Mouse (Mus musculus) hindbrain, embryonic 11.5 days (tissue): Measurements from ENCODE around the gene Nav3. TPM values are rescaled to one million over a fixed set of nuclear protein-coding genes. Genes with fewer than 3 reads are reported as not detected.

Experiments used
- ATAC-seq: fragments of 200-750 bp; cut with Nextera tagmentation; 2 replicates; pipeline ENCODE4 v1.8.0; 2017; ENCODE audit warnings: mild to moderate bottlenecking, moderate TSS enrichment, moderate library complexity; ENCODE audit not compliant: low FRiP score
- DNase-seq: peaks from one replicate; pipeline ENCODE4 v3.0.0-alpha.2; 2015; ENCODE audit warnings: low spot score
- H3K27ac ChIP-seq: fragments of 300-500 bp; sonication (generic); 2 replicates; pipeline ENCODE4 v1.5.1; 2014; ENCODE audit warnings: mild to moderate bottlenecking, low read depth, low read length
- H3K27me3 ChIP-seq: fragments of 300-500 bp; sonication (generic); 2 replicates; pipeline ENCODE4 v1.6.1; 2014; ENCODE audit warnings: mild to moderate bottlenecking, low read length, moderate library complexity, mixed read lengths; ENCODE audit not compliant: control insufficient read depth, insufficient read depth
- H3K36me3 ChIP-seq: fragments of 300-500 bp; sonication (generic); 2 replicates; pipeline ENCODE4 v1.6.1; 2014; ENCODE audit warnings: mild to moderate bottlenecking, low read length, moderate library complexity, mixed read lengths; ENCODE audit not compliant: control insufficient read depth, insufficient read depth
- H3K4me1 ChIP-seq: fragments of 300-500 bp; sonication (generic); replicated peaks from 2 replicates; pipeline ENCODE4 v1.6.1; 2014; ENCODE audit warnings: low read length, mixed read lengths; ENCODE audit not compliant: control insufficient read depth, insufficient read depth
- H3K4me2 ChIP-seq: fragments of 300-500 bp; sonication (generic); replicated peaks from 2 replicates; pipeline ENCODE4 v1.6.1; 2014; ENCODE audit warnings: mild to moderate bottlenecking, low read depth, low read length
- H3K4me3 ChIP-seq: fragments of 300-500 bp; sonication (generic); 2 replicates; pipeline ENCODE4 v1.5.1; 2014; ENCODE audit warnings: low read depth, low read length
- H3K9ac ChIP-seq: fragments of 300-500 bp; sonication (generic); 2 replicates; pipeline ENCODE4 v1.6.1; 2014; ENCODE audit warnings: low read depth, low read length
- H3K9me3 ChIP-seq: fragments of 300-500 bp; sonication (generic); 2 replicates; pipeline ENCODE4 v1.6.1; 2016; ENCODE audit warnings: low read length; ENCODE audit not compliant: control insufficient read depth
- WGBS: fragments of 180-500 bp; shearing (Covaris S2); extraction: QIAGEN DNeasy Blood & Tissue Kit; methylation state at CpG from one replicate; pipeline ENCODE4 v1.1.7; 2014; 5-methylcytosine and 5-hydroxymethylcytosine counted together
- polyA plus RNA-seq: library from polyadenylated mRNA; unstranded; fragments of >200 nt; fragmentation: Nextera tagmentation; extraction: Ambion mirVana; gene quantifications from 2 replicates; pipeline ENCODE4 v1.2.1, GENCODE M21; 2014

The Nav3 gene
- polyA plus RNA-seq, 1 experiment from 2014 or later: 9.2 TPM

DNA sequence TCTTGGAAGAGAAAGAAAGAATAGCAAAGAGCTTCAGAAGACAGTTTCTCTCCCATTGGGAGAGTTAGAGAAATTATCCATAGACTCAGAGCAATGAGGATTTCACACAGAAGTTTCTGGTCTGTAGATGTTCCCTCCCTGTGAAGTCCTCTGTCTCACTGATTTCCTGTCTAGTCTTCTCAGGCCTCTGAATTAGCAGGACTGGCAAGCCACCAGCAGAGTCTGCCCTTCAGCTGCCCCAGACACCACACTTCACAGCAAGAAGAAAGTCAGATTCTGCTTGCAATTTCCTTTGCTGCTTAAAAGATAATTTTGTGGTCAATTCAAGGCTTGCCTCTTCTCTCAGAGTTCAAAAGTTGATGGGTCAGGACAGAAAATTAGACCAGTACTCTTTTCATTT, 361.6 kb downstream of the Nav3 start:
- no peak overlapping the region for H3K4me3 ChIP-seq
- H3K36me3 ChIP-seq: no peaks in the 10 kb centered on the region
- DNase-seq: no peak
- H3K4me1 ChIP-seq: no peaks in the 10 kb centered on the region
- H3K9me3 ChIP-seq: no peaks in the 10 kb centered on the region
- H3K4me2 ChIP-seq: no peak overlapping the region
- no peak overlapping the region for H3K9ac ChIP-seq
- no peaks in the 10 kb centered on the region for H3K27me3 ChIP-seq
- no peak for ATAC-seq
- H3K27ac ChIP-seq: no peak overlapping the region

DNA sequence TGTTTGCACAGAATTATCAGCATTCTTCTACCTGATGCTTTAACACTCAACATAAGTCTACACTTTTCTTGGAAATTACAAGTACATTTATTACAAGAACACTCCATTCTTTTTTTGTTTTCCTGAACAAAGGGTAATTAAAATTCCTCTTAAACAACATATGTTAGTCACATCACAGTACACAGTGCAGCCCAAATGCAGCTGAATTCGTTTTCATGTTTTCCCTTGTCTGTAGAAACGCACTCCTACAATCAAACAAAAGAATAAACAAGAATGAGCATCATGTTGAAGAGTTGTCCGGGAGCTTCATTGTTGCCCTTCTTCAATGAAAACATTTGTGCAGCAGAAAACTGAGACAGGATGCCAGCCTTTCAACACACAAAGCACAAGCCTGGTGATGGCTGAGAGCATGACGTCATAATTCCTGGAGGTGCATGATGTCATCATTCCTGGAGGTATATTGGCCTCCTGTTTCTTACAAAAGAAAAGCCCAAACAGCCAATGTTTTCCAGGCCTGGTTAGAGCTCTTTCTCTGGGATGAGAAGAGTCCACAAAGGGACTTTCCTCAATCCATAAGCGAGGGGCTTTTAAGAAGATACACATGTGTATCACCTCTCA, 367.5 kb downstream of the Nav3 start:
- DNase-seq (no peak), ATAC-seq (no peak)
- no peak overlapping the region for H3K27ac ChIP-seq
- H3K36me3 ChIP-seq: no peaks in the 10 kb centered on the region
- H3K27me3 ChIP-seq: no peaks in the 10 kb centered on the region
- H3K9me3 ChIP-seq: no peaks in the 10 kb centered on the region
- H3K4me1 ChIP-seq: no peaks in the 10 kb centered on the region
- WGBS: 66% methylated on average over 5 of the region's 5 CpGs
- no peak overlapping the region for H3K9ac ChIP-seq
- no peak overlapping the region for H3K4me2 ChIP-seq
- H3K4me3 ChIP-seq: no peak overlapping the region

DNA sequence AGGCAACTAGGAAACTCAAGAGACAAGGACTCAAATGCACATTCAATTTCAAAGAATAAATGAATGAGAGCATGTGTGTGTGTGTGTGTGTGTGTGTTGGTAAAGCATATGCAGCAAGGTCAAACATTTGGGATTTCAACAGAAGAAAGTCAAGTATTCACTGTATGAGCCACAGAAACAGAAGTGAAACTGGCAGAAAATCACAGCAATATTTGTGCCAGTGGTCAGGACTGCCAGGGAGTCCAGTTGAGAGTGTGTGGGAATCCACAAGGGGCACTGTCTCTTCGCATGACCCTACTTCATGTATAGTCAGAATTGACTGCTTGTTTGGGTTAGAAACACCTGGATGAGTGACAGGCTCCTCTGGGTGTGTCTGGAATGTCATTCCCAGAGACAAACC, 370.1 kb downstream of the Nav3 start:
- ATAC-seq (no peak), DNase-seq (no peak)
- Histone ChIP-seq H3K9me3 (no peaks in the 10 kb centered on the region), H3K4me1 (no peaks in the 10 kb centered on the region), H3K27me3 (no peaks in the 10 kb centered on the region), H3K4me2 (no peak overlapping the region), H3K27ac (no peak overlapping the region), H3K36me3 (no peaks in the 10 kb centered on the region), H3K4me3 (no peak overlapping the region), H3K9ac (no peak overlapping the region)
- WGBS: 85% methylated on average over 1 of the region's 1 CpGs

DNA sequence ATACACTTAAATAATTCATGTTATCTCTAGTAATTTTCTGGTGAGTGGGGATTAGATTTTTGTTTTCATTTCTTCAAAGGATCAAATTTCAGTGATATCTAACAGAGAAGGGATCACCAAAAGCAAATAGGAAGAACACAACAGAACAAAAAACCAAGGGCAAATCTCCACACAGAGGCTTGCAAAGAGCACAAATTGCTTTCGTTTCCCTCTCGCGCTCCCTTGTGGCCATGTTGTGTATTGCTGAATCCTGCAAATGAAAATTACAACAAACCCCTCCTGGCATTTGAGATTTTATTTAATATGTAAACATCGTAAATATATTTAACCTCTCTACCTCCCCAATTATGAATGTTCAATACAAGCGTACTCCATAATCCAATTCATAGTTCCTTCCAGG, 370.8 kb downstream of the Nav3 start:
- no peaks in the 10 kb centered on the region for H3K9me3 ChIP-seq
- DNase-seq (peak; percentile 78), ATAC-seq (0 out of 2 replicates have a peak, but pooled peaks have one; percentile 46)
- 9% methylated on average over 5 of the region's 5 CpGs for WGBS
- no peaks in the 10 kb centered on the region for H3K36me3 ChIP-seq
- H3K4me3 ChIP-seq: no peak overlapping the region
- H3K27ac ChIP-seq: no peak overlapping the region
- H3K4me2 ChIP-seq: no peak overlapping the region
- no peaks in the 10 kb centered on the region for H3K27me3 ChIP-seq
- no peaks in the 10 kb centered on the region for H3K4me1 ChIP-seq
- no peak overlapping the region for H3K9ac ChIP-seq

DNA sequence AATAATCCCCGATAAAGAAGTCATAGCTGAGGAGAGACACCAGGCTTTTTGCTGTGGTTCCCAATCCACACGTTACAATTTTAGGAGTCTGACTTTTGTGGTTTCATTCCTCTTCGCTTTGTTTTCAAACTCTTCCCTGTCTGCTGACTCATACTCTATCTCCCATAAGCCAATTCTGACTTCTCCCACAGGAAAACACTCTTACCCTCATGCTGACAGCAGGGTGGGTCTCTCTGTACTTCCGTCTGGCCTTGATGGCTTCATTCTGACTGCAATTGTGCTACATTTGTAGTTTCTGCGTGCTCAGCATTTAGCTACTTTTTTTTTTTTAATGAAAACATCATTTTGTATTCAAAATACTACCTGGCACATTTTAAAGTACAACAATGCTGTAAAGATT, 379.4 kb downstream of the Nav3 start:
- no peak for DNase-seq

DNA sequence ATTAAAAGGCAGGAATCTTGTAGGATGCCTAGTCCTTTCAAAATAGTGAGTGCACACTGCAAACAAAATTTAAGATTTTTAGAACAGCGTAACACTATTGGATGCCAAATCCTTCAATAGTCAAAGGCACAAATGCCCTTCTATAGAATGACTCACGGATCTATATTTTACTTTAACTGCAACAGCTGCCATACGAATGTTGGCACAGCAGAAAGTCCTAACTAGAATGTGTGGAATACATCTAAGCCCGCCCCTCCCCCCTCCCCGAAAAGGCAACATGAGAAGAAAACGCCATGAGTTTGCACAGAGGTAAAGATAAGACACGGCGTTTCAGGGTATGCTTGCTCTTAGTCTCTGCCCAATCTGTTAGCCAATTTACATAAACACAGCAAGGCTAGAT, 383.6 kb downstream of the Nav3 start:
- Histone ChIP-seq H3K4me3 (no peak overlapping the region), H3K9me3 (no peaks in the 10 kb centered on the region), H3K36me3 (no peaks in the 10 kb centered on the region), H3K27ac (no peak overlapping the region), H3K4me1 (no peaks in the 10 kb centered on the region), H3K27me3 (no peaks in the 10 kb centered on the region), H3K4me2 (no peak overlapping the region), H3K9ac (no peak overlapping the region)
- DNase-seq (no peak), ATAC-seq (no peak)
- WGBS: 90% methylated on average over 8 of the region's 8 CpGs

More for the DNA sequence above, 379.4 kb downstream of the Nav3 start:
- no peak for ATAC-seq
- no peaks in the 10 kb centered on the region for H3K4me1 ChIP-seq
- no peaks in the 10 kb centered on the region for H3K9me3 ChIP-seq
- no peak overlapping the region for H3K4me2 ChIP-seq
- no peak overlapping the region for H3K9ac ChIP-seq
- no peaks in the 10 kb centered on the region for H3K36me3 ChIP-seq
- H3K27me3 ChIP-seq: no peaks in the 10 kb centered on the region
- no peak overlapping the region for H3K4me3 ChIP-seq
- WGBS: 85% methylated on average over 5 of the region's 5 CpGs
- no peak overlapping the region for H3K27ac ChIP-seq

DNA sequence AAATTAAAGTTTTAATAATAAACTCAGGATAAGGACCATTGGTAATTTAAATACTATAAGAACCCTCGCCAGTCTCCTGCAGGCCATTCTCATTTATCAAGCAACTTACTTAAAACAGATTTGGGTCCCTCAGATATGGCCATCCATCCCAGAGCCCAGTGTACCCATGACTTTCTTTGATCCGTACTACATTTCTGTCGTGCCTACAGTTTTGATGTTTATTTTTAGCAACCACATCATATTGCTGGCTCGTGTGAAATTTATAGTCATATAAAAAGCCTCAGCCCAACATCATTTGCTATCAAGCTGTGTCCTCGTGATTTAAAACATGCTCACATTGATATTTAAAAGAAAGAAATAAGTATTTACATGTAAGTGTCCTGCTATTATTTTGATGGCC, 394.8 kb downstream of the Nav3 start:
- no peak overlapping the region for H3K4me3 ChIP-seq
- no peak overlapping the region for H3K4me2 ChIP-seq
- H3K27ac ChIP-seq: no peak overlapping the region
- no peaks in the 10 kb centered on the region for H3K36me3 ChIP-seq
- WGBS: 85% methylated on average over 5 of the region's 5 CpGs
- no peak overlapping the region for H3K9ac ChIP-seq
- DNase-seq (no peak), ATAC-seq (no peak)
- no peaks in the 10 kb centered on the region for H3K27me3 ChIP-seq
- no peaks in the 10 kb centered on the region for H3K9me3 ChIP-seq
- no peaks in the 10 kb centered on the region for H3K4me1 ChIP-seq

DNA sequence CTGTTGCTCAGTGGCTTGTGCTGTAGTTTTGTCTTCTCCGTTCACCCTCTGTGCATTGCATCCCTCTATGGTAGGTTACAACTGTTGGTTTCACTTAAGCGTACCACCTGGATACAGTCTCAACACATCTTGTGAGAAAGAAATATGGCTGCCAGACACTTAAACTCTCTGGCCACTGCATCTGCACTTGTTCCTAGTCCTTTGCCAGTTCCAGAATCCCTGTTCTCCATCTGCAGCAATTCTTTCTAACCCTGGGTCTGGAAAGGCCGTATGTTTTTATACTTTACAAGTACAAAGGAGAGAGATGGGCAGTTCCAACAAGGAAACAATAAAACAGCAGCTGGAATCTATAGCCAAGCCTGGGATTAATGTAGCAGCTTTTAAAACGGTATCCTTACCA, 418.5 kb downstream of the Nav3 start:
- H3K4me3 ChIP-seq: no peak overlapping the region
- DNase-seq: no peak
- no peaks in the 10 kb centered on the region for H3K27me3 ChIP-seq
- no peaks in the 10 kb centered on the region for H3K36me3 ChIP-seq
- H3K9ac ChIP-seq: no peak overlapping the region
- no peak overlapping the region for H3K4me2 ChIP-seq
- H3K27ac ChIP-seq: no peak overlapping the region
- H3K9me3 ChIP-seq: no peaks in the 10 kb centered on the region
- no peaks in the 10 kb centered on the region for H3K4me1 ChIP-seq
- WGBS: 85% methylated on average over 4 of the region's 4 CpGs
- ATAC-seq: no peak

DNA sequence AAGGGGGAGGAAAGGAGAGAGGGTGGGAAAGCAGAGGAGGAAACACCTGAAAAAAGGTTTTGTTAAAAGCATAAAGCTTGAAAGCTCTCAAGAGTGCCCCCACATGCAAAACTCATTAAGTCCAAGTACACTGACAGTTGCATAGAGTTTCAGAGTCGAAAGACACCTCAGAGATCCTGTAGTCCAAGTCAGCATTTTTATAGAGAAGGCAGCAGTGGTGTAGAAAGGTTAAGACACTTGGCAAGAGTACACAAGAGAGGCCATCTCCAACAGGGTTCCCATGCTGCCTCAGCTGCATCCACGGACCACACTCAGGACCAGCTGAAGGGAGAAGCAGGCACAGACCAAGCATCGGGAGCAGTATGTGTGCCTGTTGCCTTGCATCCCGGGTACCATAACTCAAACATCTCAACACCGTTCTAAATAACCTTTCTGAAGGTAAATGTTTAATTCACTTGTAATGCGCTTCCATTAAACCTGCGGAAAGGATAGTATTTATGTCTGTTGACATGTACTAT, 421.4 kb downstream of the Nav3 start:
- WGBS: 85% methylated on average over 7 of the region's 7 CpGs

More for the DNA sequence above, 421.4 kb downstream of the Nav3 start:
- H3K4me3 ChIP-seq: no peak overlapping the region
- no peaks in the 10 kb centered on the region for H3K4me1 ChIP-seq
- H3K36me3 ChIP-seq: no peaks in the 10 kb centered on the region
- no peak overlapping the region for H3K9ac ChIP-seq
- ATAC-seq: no peak
- H3K9me3 ChIP-seq: no peaks in the 10 kb centered on the region
- DNase-seq: no peak
- H3K27me3 ChIP-seq: no peaks in the 10 kb centered on the region
- H3K27ac ChIP-seq: no peak overlapping the region
- H3K4me2 ChIP-seq: no peak overlapping the region
